Mouse (Mus musculus) ovary, postnatal 36 days (tissue): ENCODE measurements around the gene Hnf4a.
"Not testable (repeated sequence)": the region's sequence is repeated elsewhere in the genome, so short reads cannot be mapped to it uniquely, and the experiment has no call there.

ENCODE experiments used
- DNase-seq: peaks from one replicate; pipeline ENCODE4 v3.0.0; 2022; ENCODE audit warnings: low spot score, mixed read lengths

Gene Hnf4a

GRCm38 (mm10) chr2:163506300-163507004, at the start of gene Hnf4a:
Gene Hnf4a (plus strand): TSS chr2:163506808.
- no peak for DNase-seq

GRCm38 (mm10) chr2:163458539-163459265, 47.9 kb upstream of the Hnf4a start:
- DNase-seq, result no peak

- DNase-seq, result no peak
Measured at GRCm38 (mm10) chr2:163459380-163459779, 47.2 kb upstream of the Hnf4a start.

- DNase-seq, result no peak
Measured at GRCm38 (mm10) chr2:163460622-163461021, 46.0 kb upstream of the Hnf4a start.

GRCm38 (mm10) chr2:163461307-163461706, 45.3 kb upstream of the Hnf4a start:
- not testable (repeated sequence) for DNase-seq

- no peak for DNase-seq
Measured at GRCm38 (mm10) chr2:163462386-163462785, 44.2 kb upstream of the Hnf4a start.

GRCm38 (mm10) chr2:163462801-163463200, 43.8 kb upstream of the Hnf4a start:
- DNase-seq, result no peak

GRCm38 (mm10) chr2:163463251-163463769, 43.3 kb upstream of the Hnf4a start:
- DNase-seq, result no peak

- DNase-seq, result no peak
Measured at GRCm38 (mm10) chr2:163463998-163464397, 42.6 kb upstream of the Hnf4a start.

- DNase-seq, result no peak
Measured at GRCm38 (mm10) chr2:163464562-163464961, 42.0 kb upstream of the Hnf4a start.

- DNase-seq, result no peak
Measured at GRCm38 (mm10) chr2:163466771-163467170, 39.8 kb upstream of the Hnf4a start.

- no peak for DNase-seq
Measured at GRCm38 (mm10) chr2:163467585-163467984, 39.0 kb upstream of the Hnf4a start.

- DNase-seq, result no peak
Measured at GRCm38 (mm10) chr2:163468866-163469265, 37.7 kb upstream of the Hnf4a start.

GRCm38 (mm10) chr2:163469711-163470110, 36.9 kb upstream of the Hnf4a start:
- DNase-seq, result no peak

GRCm38 (mm10) chr2:163471136-163471535, 35.5 kb upstream of the Hnf4a start:
- no peak for DNase-seq

- DNase-seq, result no peak
Measured at GRCm38 (mm10) chr2:163471710-163472465, 34.7 kb upstream of the Hnf4a start.

- peak; percentile 94 for DNase-seq
Measured at GRCm38 (mm10) chr2:163472466-163472851, 34.1 kb upstream of the Hnf4a start, which contains the start of gene Fitm2. Gene Fitm2 (minus strand): TSS chr2:163472629.

GRCm38 (mm10) chr2:163480191-163480825, 26.3 kb upstream of the Hnf4a start:
- DNase-seq, result no peak

GRCm38 (mm10) chr2:163481539-163482029, 25.0 kb upstream of the Hnf4a start:
- DNase-seq, result no peak

GRCm38 (mm10) chr2:163487360-163487759, 19.2 kb upstream of the Hnf4a start:
- no peak for DNase-seq

GRCm38 (mm10) chr2:163489725-163490291, 16.8 kb upstream of the Hnf4a start:
- DNase-seq, result no peak
